ENCODE assay signal across 8 mouse cellular contexts in genomic region chr8:126476151-126476855, GRCm38 (mm10). TPM values are rescaled to one million over a fixed set of nuclear protein-coding genes. Genes with fewer than 3 reads are reported as not detected.
DNase-seq lines count a peak whose midpoint lies in the region; ATAC-seq and TF ChIP-seq lines count a peak whose summit lies in the region.
"Not testable (repeated sequence)": the region's sequence is repeated elsewhere in the genome, so short reads cannot be mapped to it uniquely, and the experiment has no call there.

No protein-coding gene starts in this region.

- peak overlapping the region; percentile 7; the same call in 1 of the 2 replicates for H3K4me2 ChIP-seq in lung, embryonic 15.5 days

- 0 out of 2 replicates have a peak, but pooled peaks cover 11% of the 10 kb centered on the region for H3K36me3 ChIP-seq in E14TG2a.4 (ENCODE audit: insufficient read depth, low read length)
- H3K36me3 ChIP-seq in lung, embryonic 15.5 days, result not testable (repeated sequence)

- peak; percentile 19 for TF ChIP-seq CTCF in E14TG2a.4 (conservative IDR thresholded peaks at IDR 0.05; ENCODE audit: low read length)
- peak; percentile 9; the same call in 1 of the 2 replicates for TF ChIP-seq CTCF in brain, embryonic 14.5 days (IDR thresholded peaks at IDR 0.05; ENCODE audit: borderline replicate concordance, extremely low read depth, insufficient read depth, insufficient read length)

- H3K27me3 ChIP-seq in E14TG2a.4 (ENCODE audit: insufficient read depth, low read length), result peaks cover 37% of the 10 kb centered on the region
- H3K27me3 ChIP-seq in lung, embryonic 15.5 days, result not testable (repeated sequence)

- H3K4me3 ChIP-seq in E14TG2a.4 (replicated peaks; ENCODE audit: low read length), result peak overlapping the region; percentile 45
- H3K4me3 ChIP-seq in lung, embryonic 15.5 days, result not testable (repeated sequence)

- not testable (repeated sequence) for H3K27ac ChIP-seq in lung, embryonic 15.5 days

- H3K9ac ChIP-seq in lung, embryonic 15.5 days, result not testable (repeated sequence)

- DNase-seq in brain, embryonic 14.5 days (ENCODE audit: low read depth), result not testable (repeated sequence)
- DNase-seq in liver, result peak; percentile 19
- DNase-seq in thymus, postnatal 36 days, result peak; percentile 11 to 36

- ATAC-seq in erythroid progenitor cell, adult 5-6 weeks (replicated peaks; ENCODE audit: low FRiP score, poor library complexity, severe bottlenecking), result peak; percentile 61; the same call in 1 of the 2 replicates
- peak; percentile 58 for ATAC-seq in inflammation-experienced regulatory T-cells, adult 6 months
- ATAC-seq in lung, embryonic 15.5 days (ENCODE audit: borderline replicate concordance, extremely low read depth, low FRiP score, low TSS enrichment), result not testable (repeated sequence)
- ATAC-seq in megakaryocyte-erythroid progenitor cell, adult 5-6 weeks (replicated peaks; ENCODE audit: low FRiP score, low TSS enrichment, poor library complexity, severe bottlenecking), result peak; percentile 66

- not testable (repeated sequence) for TF ChIP-seq POLR2A in brain, embryonic 14.5 days (IDR thresholded peaks at IDR 0.05; ENCODE audit: borderline replicate concordance, extremely low read depth, insufficient read depth, insufficient read length, poor library complexity, severe bottlenecking)

- H3K4me1 ChIP-seq in E14TG2a.4 (replicated peaks; ENCODE audit: low read depth, low read length), result peaks cover 28% of the 10 kb centered on the region
- H3K4me1 ChIP-seq in lung, embryonic 15.5 days, result peaks cover 25% of the 10 kb centered on the region

- not testable (repeated sequence) for H3K9me3 ChIP-seq in E14TG2a.4 (ENCODE audit: low read length); lung, embryonic 15.5 days

- 36% methylated on average over 29 of the region's 29 CpGs for WGBS in lung, embryonic 15.5 days

RNA-seq across cellular contexts. Expression of gene Tarbp1, which starts 1.4 kb away (rescaled TPM):
- polyA plus RNA-seq in brain, embryonic 14.5 days (2012; rRNA removed), result 5.9 and 6.4 TPM in 2 replicates
- 5.4 and 6.3 TPM in 2 replicates for total RNA-seq in erythroid progenitor cell, adult 5-6 weeks (2015; ENCODE audit: low replicate concordance)
- total RNA-seq in erythroid progenitor cell, adult 5-6 weeks (2017; ENCODE audit: low replicate concordance), result 0.45 and 2.2 TPM in 2 replicates
- 1 to 10 TPM; 1.9 to 3.8 (median 3.2) TPM for polyA plus RNA-seq in inflammation-experienced regulatory T-cells, adult 6 months (2017; shearing (Covaris generic))
- 2.7 and 3.0 TPM in 2 replicates for polyA plus RNA-seq in lung, embryonic 15.5 days (2015; fragmentation: Nextera tagmentation; extraction: Ambion mirVana)
- total RNA-seq in megakaryocyte-erythroid progenitor cell, adult 5-6 weeks (2014; fragmentation: Nextera tagmentation), result 20.0 and 22.7 TPM in 2 replicates
- total RNA-seq in megakaryocyte-erythroid progenitor cell, adult 5-6 weeks (2017), result 13.0 and 17.8 TPM in 2 replicates

RNA-seq across cellular contexts. Expression of gene Coa6, which starts 54.0 kb away (rescaled TPM):
- 32.4 and 46.8 TPM in 2 replicates for polyA plus RNA-seq in brain, embryonic 14.5 days (2012; rRNA removed)
- 14.7 and 28.1 TPM in 2 replicates for total RNA-seq in erythroid progenitor cell, adult 5-6 weeks (2015; ENCODE audit: low replicate concordance)
- 2.2 and 5.1 TPM in 2 replicates for total RNA-seq in erythroid progenitor cell, adult 5-6 weeks (2017; ENCODE audit: low replicate concordance)
- 10 to 100 TPM; 43.4 to 59.4 (median 48.4) TPM for polyA plus RNA-seq in inflammation-experienced regulatory T-cells, adult 6 months (2017; shearing (Covaris generic))
- polyA plus RNA-seq in lung, embryonic 15.5 days (2015; fragmentation: Nextera tagmentation; extraction: Ambion mirVana), result 53.2 and 53.4 TPM in 2 replicates
- 31.5 and 34.2 TPM in 2 replicates for total RNA-seq in megakaryocyte-erythroid progenitor cell, adult 5-6 weeks (2014; fragmentation: Nextera tagmentation)
- total RNA-seq in megakaryocyte-erythroid progenitor cell, adult 5-6 weeks (2017), result 13.8 and 36.9 TPM in 2 replicates
